Mouse (Mus musculus) cerebellum, adult 9-11 months (tissue): ENCODE results near the gene Polr2l.
"Not testable (repeated sequence)": the region's sequence is repeated elsewhere in the genome, so short reads cannot be mapped to it uniquely, and the experiment has no call there.

Experiments used
- DNase-seq: peaks from one replicate; pipeline ENCODE4 v3.0.0; 2022

Polr2l gene

GRCm38 (mm10) chr7:141447110-141447991 is 27.6 kb downstream of the Polr2l start, which contains the start of gene Rplp2:
Rplp2 (plus strand) TSS chr7:141447370.
- DNase-seq: peak; percentile 94

- not testable (repeated sequence) for DNase-seq
Observed at GRCm38 (mm10) chr7:141446374-141446773, 28.6 kb downstream of the Polr2l start.

- peak; percentile 47 for DNase-seq
Observed at GRCm38 (mm10) chr7:141443828-141444237, 31.1 kb downstream of the Polr2l start, which contains the start of gene Pidd1. Pidd1 (minus strand) TSS chr7:141444025.

- peak; percentile 64 for DNase-seq
Observed at GRCm38 (mm10) chr7:141443081-141443821, 31.7 kb downstream of the Polr2l start.

GRCm38 (mm10) chr7:141442199-141442598 is 32.7 kb downstream of the Polr2l start:
- no peak for DNase-seq

GRCm38 (mm10) chr7:141441460-141441859 is 33.5 kb downstream of the Polr2l start:
- DNase-seq: peak; percentile 63

GRCm38 (mm10) chr7:141440613-141441012 is 34.3 kb downstream of the Polr2l start:
- DNase-seq: peak; percentile 85

- peak; percentile 72 for DNase-seq
Observed at GRCm38 (mm10) chr7:141439811-141440210, 35.1 kb downstream of the Polr2l start.

- peak; percentile 65 for DNase-seq
Observed at GRCm38 (mm10) chr7:141439140-141439679, 35.7 kb downstream of the Polr2l start.

- DNase-seq: peak; percentile 94
Observed at GRCm38 (mm10) chr7:141438201-141438968, 36.5 kb downstream of the Polr2l start.

GRCm38 (mm10) chr7:141437178-141438120 is 37.5 kb downstream of the Polr2l start, which contains the start of gene Slc25a22:
Slc25a22 (minus strand) TSS chr7:141437892.
- peak; percentile 90 for DNase-seq

- DNase-seq: peak; percentile 54
Observed at GRCm38 (mm10) chr7:141436523-141436892, 38.4 kb downstream of the Polr2l start.

- no peak for DNase-seq
Observed at GRCm38 (mm10) chr7:141435856-141436522, 38.9 kb downstream of the Polr2l start.

GRCm38 (mm10) chr7:141435129-141435855 is 39.6 kb downstream of the Polr2l start:
- peak; percentile 85 for DNase-seq

- peak; percentile 90 for DNase-seq
Observed at GRCm38 (mm10) chr7:141434464-141434863, 40.5 kb downstream of the Polr2l start.

GRCm38 (mm10) chr7:141433517-141434400 is 41.2 kb downstream of the Polr2l start:
- DNase-seq: peak; percentile 84

GRCm38 (mm10) chr7:141432741-141433516 is 42.0 kb downstream of the Polr2l start:
- peak; percentile 98 for DNase-seq

GRCm38 (mm10) chr7:141432186-141432611 is 42.7 kb downstream of the Polr2l start:
- DNase-seq: peak; percentile 86
